Mouse (Mus musculus): Measurements from ENCODE around the gene Rnf182. TPM values are rescaled to one million over a fixed set of nuclear protein-coding genes. Genes with fewer than 3 reads are reported as not detected.

Rnf182 gene
- total RNA-seq, 2 experiments from 2014 or later, result 0.34 to 0.61 TPM

DNA sequence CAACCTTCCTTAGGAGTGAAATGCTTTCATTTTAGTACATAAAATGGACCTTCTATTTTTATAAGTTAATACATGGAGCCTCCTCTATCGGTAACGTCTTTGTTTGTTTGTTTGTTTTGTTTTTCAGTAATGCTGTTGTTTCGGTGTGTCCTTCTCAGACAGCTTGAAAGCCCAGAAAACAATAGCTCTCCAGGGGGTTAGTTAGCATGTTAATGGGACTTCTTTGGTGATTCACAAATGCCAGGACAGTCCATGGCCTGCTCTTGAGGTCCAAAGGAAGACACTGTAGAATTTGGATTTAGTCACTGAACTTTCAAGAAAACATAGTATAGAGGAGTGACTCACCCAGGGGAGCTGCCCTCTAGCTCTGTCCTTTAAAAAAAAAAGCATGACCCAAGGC lies 843 bp upstream of the Rnf182 start:
- no peak for DNase-seq

DNA sequence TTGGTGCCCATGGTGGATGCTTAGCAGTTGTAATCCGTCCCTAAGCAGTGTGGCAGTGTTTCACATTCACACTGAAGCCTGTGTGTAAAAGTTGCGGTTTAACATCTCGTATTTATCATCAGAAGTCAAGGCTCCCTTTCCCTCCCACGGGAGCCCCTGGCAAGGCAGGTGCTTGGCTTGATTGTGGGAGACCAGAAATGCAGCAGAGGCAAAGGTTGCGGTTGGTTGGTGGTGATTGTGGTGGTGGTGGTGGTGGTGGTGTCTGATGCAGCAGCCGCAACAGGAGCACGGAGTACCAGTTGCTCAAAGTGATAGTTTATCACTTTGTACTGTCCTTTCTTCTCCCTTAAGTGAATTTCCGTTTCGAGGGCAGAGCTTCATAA lies 325 bp upstream of the Rnf182 start:
- DNase-seq, result no peak

GRCm38 (mm10) chr13:43616551-43616950 lies 1.0 kb downstream of the Rnf182 start:
- DNase-seq, result no peak

- DNase-seq, result no peak
Measured at GRCm38 (mm10) chr13:43619550-43620175, 4.2 kb downstream of the Rnf182 start.

GRCm38 (mm10) chr13:43627922-43628321 lies 12.4 kb downstream of the Rnf182 start:
- no peak for DNase-seq

- no peak for DNase-seq
Measured at GRCm38 (mm10) chr13:43629785-43630184, 14.3 kb downstream of the Rnf182 start.

DNA sequence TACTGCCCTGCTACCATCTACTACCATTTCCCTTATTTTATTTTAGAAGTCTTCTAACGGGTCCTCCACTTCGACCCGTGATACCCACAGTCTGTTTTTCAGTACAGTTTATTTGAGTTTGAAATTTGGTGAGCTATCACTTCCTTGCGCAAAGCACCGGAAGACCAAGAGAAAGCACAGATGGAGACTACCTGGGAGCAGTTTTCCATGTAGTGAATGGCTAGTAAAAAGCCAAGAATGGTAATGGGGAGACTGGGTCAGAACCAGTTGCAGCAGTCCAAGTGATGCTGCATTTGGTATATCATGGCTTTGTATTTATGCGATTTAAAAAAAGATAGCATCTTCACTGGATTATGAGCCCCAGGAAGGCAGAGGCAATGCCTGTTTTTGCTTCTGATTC lies 15.8 kb downstream of the Rnf182 start:
- DNase-seq, result no peak

DNA sequence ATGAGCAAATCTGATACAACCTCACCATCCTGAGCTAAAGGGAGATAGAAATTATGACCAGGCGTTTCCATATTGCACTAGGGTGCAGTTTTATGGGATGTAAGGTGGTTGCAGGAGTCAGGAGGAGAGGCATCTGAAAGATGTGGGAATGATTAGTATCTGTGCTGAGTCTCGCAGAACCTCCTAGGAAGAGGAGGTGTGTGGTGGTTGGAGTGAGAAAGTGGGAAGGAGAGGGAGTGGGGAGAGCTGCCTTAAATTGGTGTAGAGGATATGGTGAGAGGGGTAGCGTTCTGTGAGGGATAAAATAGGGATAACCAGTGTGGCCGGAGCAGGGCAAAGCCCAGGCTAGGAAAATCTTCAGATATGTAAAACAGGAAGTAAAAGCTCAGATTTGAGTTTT lies 17.5 kb downstream of the Rnf182 start:
- no peak for DNase-seq

DNA sequence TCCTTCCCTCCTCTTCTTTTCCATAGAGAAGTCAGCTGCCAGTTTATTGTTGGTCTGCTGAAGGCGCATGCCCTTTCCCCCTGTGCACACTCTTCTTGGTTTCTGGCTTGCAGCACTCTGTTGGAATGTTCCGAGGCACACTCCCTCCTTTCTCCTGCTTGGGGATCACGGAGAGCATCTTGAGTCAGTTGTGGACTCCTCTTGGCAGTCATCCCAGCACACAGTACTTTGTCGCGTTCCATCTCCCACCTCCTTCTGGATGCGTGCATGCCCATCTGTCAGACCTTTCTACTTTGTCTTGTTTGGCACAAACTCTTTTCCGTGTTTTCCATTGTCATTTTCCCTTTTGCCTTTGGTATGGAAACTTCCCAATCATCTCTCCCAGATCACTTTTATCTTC lies 22.2 kb downstream of the Rnf182 start:
- DNase-seq, result no peak

DNA sequence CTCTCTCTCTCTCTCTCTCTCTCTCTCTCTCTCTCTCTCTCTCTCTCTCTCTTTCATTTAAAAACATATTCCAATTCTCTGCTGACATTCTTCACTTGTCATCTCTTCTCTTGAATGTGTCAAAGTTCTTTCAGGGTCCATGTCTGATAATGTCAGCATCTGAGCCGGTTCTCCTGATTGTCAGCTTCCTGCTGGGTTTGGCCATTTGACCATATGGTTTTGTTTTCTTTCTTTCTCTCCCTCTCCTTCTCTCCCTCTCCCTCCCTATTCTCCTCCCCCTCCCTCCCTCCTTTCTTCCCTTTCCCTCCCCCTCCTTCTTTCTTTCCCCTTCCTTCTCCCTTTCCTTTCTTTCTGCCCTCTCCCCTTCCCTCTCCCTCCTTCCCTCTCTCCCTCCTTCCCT lies 29.5 kb downstream of the Rnf182 start:
- DNase-seq, result no peak

DNA sequence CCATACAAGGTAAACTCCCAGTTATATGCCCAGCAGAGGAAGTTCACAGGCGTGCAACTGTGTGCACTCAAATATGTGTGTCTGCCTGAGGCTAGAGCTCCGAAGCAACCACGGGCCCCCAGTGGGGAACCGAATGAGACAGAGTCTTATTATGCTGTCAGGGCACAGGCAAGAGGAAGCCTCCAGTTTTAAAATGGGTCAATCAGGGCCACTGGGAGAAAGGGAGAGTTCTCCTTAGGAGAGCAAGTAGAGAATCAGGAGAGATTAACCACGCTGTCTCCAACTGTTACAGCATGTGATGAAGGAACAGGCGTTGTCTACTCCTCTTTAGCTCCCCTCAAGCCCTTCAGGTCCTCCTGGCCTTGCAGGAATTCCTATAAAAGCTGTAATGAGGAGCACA lies 33.0 kb downstream of the Rnf182 start:
- no peak for DNase-seq

- DNase-seq, result no peak
Measured at GRCm38 (mm10) chr13:43651277-43651676, 35.8 kb downstream of the Rnf182 start.

DNA sequence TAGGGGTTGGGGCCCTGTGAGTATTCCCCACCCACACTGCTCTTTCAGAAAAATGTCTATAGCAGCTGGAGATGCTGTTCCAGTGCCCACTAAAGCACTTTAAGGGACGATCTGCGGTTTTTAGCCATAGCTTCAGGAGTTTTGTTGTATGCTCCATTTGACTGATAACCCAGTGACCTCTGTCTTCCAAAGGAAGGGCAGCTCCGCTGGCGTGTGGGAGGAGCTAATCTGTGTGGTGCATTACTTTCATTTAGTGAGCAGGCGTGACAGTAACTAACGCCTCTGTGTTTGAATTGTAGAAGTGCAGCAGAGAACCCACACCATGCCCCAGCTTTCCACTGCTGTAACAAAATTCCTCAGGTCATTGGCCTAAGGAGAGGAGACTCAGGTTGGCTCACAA lies 38.6 kb downstream of the Rnf182 start:
- DNase-seq, result no peak

DNA sequence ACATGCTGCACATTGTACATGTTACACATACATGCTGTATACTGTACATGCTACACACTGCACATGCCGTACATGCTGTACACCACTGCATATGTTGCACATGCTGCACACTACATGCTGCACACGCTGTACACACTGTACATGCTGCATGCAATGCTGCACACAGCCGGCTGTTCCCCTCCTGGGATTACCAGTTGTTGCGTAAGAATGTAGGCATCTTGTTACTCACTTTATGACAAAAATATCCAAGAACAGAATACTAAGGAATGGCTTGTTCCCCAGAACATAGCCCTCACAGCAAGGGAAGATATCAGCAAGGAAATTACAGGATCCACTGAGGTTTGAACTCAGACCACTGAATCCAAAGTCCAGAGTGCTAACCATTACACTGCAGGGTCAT lies 47.7 kb downstream of the Rnf182 start:
- DNase-seq, result no peak

GRCm38 (mm10) chr13:43666130-43666529 lies 50.6 kb downstream of the Rnf182 start:
- DNase-seq, result no peak

DNA sequence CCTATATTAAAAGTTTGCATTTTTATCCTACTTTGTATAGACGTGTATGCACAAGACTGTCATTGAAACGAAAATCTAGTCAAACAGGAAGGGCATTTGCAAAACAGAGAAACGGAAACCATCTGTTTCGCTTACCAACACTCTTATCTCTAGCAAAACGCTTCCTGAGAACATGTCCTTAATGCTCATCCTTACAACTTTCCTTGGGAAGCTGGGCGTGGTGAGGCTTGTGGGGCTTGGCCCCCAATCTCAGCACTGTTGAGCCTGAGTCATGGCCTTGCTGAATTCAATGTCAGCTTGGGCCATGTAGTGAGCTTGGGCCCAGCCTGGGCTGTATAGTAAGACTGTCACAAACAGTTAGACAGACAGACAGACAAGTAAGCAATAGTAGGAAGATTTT lies 51.4 kb downstream of the Rnf182 start:
- no peak for DNase-seq

GRCm38 (mm10) chr13:43677159-43677882 lies 61.8 kb downstream of the Rnf182 start:
- no peak for DNase-seq

- no peak for DNase-seq
Measured at GRCm38 (mm10) chr13:43677883-43678244, 62.4 kb downstream of the Rnf182 start.

GRCm38 (mm10) chr13:43684499-43684994 lies 69.0 kb downstream of the Rnf182 start:
- peak; percentile 21 for DNase-seq

DNA sequence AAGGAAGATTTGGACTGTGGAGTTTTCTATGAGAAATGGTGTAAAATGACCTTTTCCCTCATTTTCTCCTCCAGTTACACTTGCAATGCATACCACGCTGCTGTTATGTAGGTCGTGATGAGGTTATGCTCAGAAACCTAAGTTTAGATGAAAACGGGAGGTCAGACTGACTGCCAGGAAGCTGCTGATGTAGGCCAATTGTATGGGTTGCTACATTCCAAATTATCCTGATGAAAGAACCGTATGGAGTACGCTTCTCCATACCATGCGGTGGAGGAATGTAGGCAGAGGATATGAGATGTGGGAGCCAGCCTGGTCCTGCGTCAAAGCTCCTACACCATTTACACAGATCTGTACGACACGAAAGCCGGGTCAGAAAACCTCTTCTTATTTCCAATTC lies 72.6 kb downstream of the Rnf182 start:
- no peak for DNase-seq

GRCm38 (mm10) chr13:43691755-43692154 lies 76.2 kb downstream of the Rnf182 start:
- no peak for DNase-seq

- no peak for DNase-seq
Measured at GRCm38 (mm10) chr13:43695521-43695920, 80.0 kb downstream of the Rnf182 start.

GRCm38 (mm10) chr13:43696011-43696410 lies 80.5 kb downstream of the Rnf182 start:
- DNase-seq, result no peak

GRCm38 (mm10) chr13:43698506-43698905 lies 83.0 kb downstream of the Rnf182 start:
- DNase-seq, result no peak

Measured in gastrocnemius, postnatal 10 days (tissue).